Mouse (Mus musculus) gastrocnemius, postnatal 4 days (tissue): ENCODE results near the gene Atp8a2. TPM values are rescaled to one million over a fixed set of nuclear protein-coding genes. Genes with fewer than 3 reads are reported as not detected.
A peak's percentile ranks its signal among the peaks of the same experiment; 100 is the strongest.

ENCODE experiments used
- DNase-seq, 2 experiments: peaks; one replicate each; pipeline ENCODE4 v3.0.0; 2021 to 2022; ENCODE audit warnings: low spot score in 2 of 2, mixed read lengths in 2 of 2
- total RNA-seq, 2 experiments: library from RNA; stranded (reverse); gene quantifications; 2 replicates each; pipeline ENCODE4 v1.2.3; 2021

Atp8a2 gene
- total RNA-seq, 2 experiments from 2014 or later, result 0.91 to 1.1 TPM

GRCm38 (mm10) chr14:59928781-59929180 is 268.2 kb downstream of the Atp8a2 start:
- no peak for DNase-seq

- DNase-seq, result no peak
Measured at GRCm38 (mm10) chr14:59927804-59928203, 269.2 kb downstream of the Atp8a2 start.

- no peak for DNase-seq
Measured at GRCm38 (mm10) chr14:59919865-59920264, 277.1 kb downstream of the Atp8a2 start.

- no peak for DNase-seq
Measured at GRCm38 (mm10) chr14:59903484-59904130, 293.4 kb downstream of the Atp8a2 start.

- DNase-seq, result no peak
Measured at GRCm38 (mm10) chr14:59893971-59894370, 303.0 kb downstream of the Atp8a2 start.

- no peak for DNase-seq
Measured at GRCm38 (mm10) chr14:59892084-59892483, 304.9 kb downstream of the Atp8a2 start.

- DNase-seq, result no peak
Measured at GRCm38 (mm10) chr14:59891491-59891890, 305.5 kb downstream of the Atp8a2 start.

GRCm38 (mm10) chr14:59890818-59891217 is 306.2 kb downstream of the Atp8a2 start:
- DNase-seq, result no peak

- DNase-seq, result no peak
Measured at GRCm38 (mm10) chr14:59890107-59890506, 306.9 kb downstream of the Atp8a2 start.

- no peak for DNase-seq
Measured at GRCm38 (mm10) chr14:59888446-59888845, 308.5 kb downstream of the Atp8a2 start.

- no peak for DNase-seq
Measured at GRCm38 (mm10) chr14:59888046-59888445, 308.9 kb downstream of the Atp8a2 start.

- DNase-seq, result peak in 1 of 2 experiments; percentile 19
Measured at GRCm38 (mm10) chr14:59887061-59887861, 309.7 kb downstream of the Atp8a2 start.

GRCm38 (mm10) chr14:59883517-59884069 is 313.4 kb downstream of the Atp8a2 start:
- DNase-seq, result no peak

GRCm38 (mm10) chr14:59880829-59881228 is 316.1 kb downstream of the Atp8a2 start:
- no peak for DNase-seq

GRCm38 (mm10) chr14:59878248-59878647 is 318.7 kb downstream of the Atp8a2 start:
- no peak for DNase-seq

GRCm38 (mm10) chr14:59876525-59876924 is 320.5 kb downstream of the Atp8a2 start:
- DNase-seq, result no peak

GRCm38 (mm10) chr14:59868369-59868768 is 328.6 kb downstream of the Atp8a2 start:
- no peak for DNase-seq

- DNase-seq, result no peak
Measured at GRCm38 (mm10) chr14:59867749-59868148, 329.2 kb downstream of the Atp8a2 start.

- no peak for DNase-seq
Measured at GRCm38 (mm10) chr14:59866001-59866400, 331.0 kb downstream of the Atp8a2 start.

- no peak for DNase-seq
Measured at GRCm38 (mm10) chr14:59862351-59862750, 334.6 kb downstream of the Atp8a2 start.

- DNase-seq, result no peak
Measured at GRCm38 (mm10) chr14:59859830-59860229, 337.1 kb downstream of the Atp8a2 start.
